Mouse (Mus musculus): ENCODE results near the gene Medag.

GRCm38 (mm10) chr5:149375889-149376212 is 35.7 kb upstream of the Medag start:
- TF ChIP-seq ZNF384 (IDR thresholded peaks at IDR 0.05; ENCODE audit: low read depth, low read length) (no peak), CHD2 (IDR thresholded peaks at IDR 0.05; ENCODE audit: low read depth, low read length) (no peak), ZC3H11A (IDR thresholded peaks at IDR 0.05; ENCODE audit: borderline replicate concordance, low read depth, low read length) (no peak), HCFC1 (IDR thresholded peaks at IDR 0.05; ENCODE audit: borderline replicate concordance, insufficient read depth, low read length) (0 out of 2 replicates have a peak, but pooled peaks have one; percentile 24)

All from ES-E14 (cell line).